In the genomic region with DNA sequence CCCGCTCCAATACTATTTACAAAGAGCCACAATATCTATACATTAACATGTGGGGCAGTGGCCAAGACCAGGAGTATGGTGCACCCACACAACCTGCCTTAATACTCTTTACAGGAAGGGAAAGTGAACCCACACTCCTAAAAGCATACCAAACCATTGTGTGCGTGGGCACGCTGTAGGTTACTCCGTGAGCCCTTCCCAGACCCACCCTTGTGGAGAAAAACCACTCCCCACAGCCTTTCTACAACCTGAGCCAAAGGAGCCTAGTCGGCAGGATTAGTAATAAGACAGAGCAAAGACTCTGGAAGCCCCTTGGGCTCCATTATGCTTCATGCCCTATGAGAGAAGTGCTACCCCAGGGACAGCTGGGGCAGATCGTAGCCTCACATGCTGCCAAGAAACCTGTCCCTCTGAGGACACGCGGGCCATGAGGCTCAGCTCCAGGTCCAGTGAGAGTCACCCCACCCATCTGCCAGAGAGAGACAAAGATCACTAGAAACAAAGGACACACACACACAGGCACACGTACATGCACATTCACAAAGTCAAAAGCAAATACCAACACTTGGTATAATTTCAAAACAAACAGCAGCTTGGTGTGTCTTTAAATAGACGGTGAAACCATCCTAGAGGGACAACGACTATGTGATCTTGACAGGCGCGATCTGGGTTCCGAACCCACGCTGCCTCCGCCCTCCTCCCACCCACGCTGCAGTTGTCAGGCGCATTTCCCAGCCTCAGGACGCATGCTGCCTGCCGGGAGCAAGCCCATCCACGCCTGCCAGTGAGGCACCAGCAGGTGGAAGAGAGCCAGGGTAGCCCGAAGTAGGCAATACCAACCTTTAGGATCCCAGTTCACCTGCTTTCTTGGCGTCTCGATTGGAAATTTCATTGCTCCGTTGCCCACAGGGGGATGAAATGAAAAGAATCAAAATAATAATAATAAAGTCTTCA, we compare ENCODE assay signal across 1 mouse cellular context.
TF ChIP-seq lines count a peak whose summit lies in the region.

No protein-coding gene starts in this region.

TF ChIP-seq in CH12.LX, 34 proteins besides CTCF, POLR2A, EP300 and RAD21 (continued from another document):
- TF ChIP-seq USF1 (IDR thresholded peaks at IDR 0.05; ENCODE audit: low read depth, low read length): no peak
- no peak for TF ChIP-seq JUN (IDR thresholded peaks at IDR 0.05; ENCODE audit: insufficient read depth, low read depth, low read length)
- 0 out of 2 replicates have a peak, but pooled peaks have one; percentile 7 for TF ChIP-seq MEF2A (IDR thresholded peaks at IDR 0.05; ENCODE audit: borderline replicate concordance, low read depth, low read length)
- TF ChIP-seq USF2 (conservative IDR thresholded peaks at IDR 0.05; ENCODE audit: low read depth, low read length): no peak
- no peak for TF ChIP-seq POLR2AphosphoS2 (IDR thresholded peaks at IDR 0.05; ENCODE audit: low read depth, low read length)
